Mouse (Mus musculus): ENCODE results near the gene Htr1f. TPM values are rescaled to one million over a fixed set of nuclear protein-coding genes. Genes with fewer than 3 reads are reported as not detected.

Gene Htr1f
- polyA plus RNA-seq, 1 experiment from 2014 or later: not detected

DNA sequence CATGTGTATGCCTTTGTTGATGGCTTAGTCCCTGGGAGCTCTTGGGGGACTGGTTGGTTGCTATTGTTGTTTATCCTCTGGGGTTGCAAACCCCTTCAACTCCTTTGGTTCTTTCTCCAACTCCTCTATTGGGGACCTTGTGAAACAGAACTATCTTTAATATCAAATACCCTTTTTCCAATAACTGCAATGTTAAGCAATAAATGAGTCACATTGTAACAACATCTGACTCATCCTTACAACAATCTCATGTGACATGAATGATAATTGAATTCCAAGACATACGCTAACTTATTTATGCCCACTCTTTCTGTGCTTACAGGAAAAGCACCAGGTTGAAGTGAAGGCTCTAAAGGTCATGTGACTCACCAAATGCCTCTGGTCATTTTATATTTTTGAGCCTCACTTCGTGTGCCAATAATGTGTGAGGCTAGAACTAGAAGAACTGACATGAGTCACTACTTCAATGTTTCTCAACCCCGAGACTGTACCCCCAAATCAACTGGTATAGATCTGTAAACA is 116.3 kb downstream of the Htr1f start:
- no peaks in the 10 kb centered on the region for H3K27me3 ChIP-seq (replicated peaks; ENCODE audit: control insufficient read depth, insufficient read depth, low read length)
- no peak overlapping the region for H3K4me3 ChIP-seq (ENCODE audit: low read depth, low read length)
- 72% methylated on average over 3 of the region's 3 CpGs for WGBS
- H3K9me3 ChIP-seq (ENCODE audit: control insufficient read depth, low read length): no peaks in the 10 kb centered on the region
- DNase-seq (ENCODE audit: low spot score) (no peak), ATAC-seq (replicated peaks; ENCODE audit: low FRiP score) (no peak)
- H3K9ac ChIP-seq (ENCODE audit: low read depth, low read length): no peak overlapping the region
- H3K4me2 ChIP-seq: no peak overlapping the region
- H3K36me3 ChIP-seq (ENCODE audit: control insufficient read depth, insufficient read depth, low read length): no peaks in the 10 kb centered on the region
- no peaks in the 10 kb centered on the region for H3K4me1 ChIP-seq (replicated peaks; ENCODE audit: control insufficient read depth, insufficient read depth, low read length)
- H3K27ac ChIP-seq (ENCODE audit: low read depth, low read length): no peak overlapping the region

- H3K4me3 ChIP-seq (ENCODE audit: low read depth, low read length): no peak overlapping the region
- no peak overlapping the region for H3K27ac ChIP-seq (ENCODE audit: low read depth, low read length)
- 81% methylated on average over 6 of the region's 6 CpGs for WGBS
- H3K4me1 ChIP-seq (replicated peaks; ENCODE audit: control insufficient read depth, insufficient read depth, low read length): no peaks in the 10 kb centered on the region
- no peak for DNase-seq (ENCODE audit: low spot score)
- no peaks in the 10 kb centered on the region for H3K27me3 ChIP-seq (replicated peaks; ENCODE audit: control insufficient read depth, insufficient read depth, low read length)
- ATAC-seq (replicated peaks; ENCODE audit: low FRiP score): no peak
- H3K4me2 ChIP-seq: no peak overlapping the region
- H3K9ac ChIP-seq (ENCODE audit: low read depth, low read length): no peak overlapping the region
- H3K36me3 ChIP-seq (ENCODE audit: control insufficient read depth, insufficient read depth, low read length): no peaks in the 10 kb centered on the region
- H3K9me3 ChIP-seq (ENCODE audit: control insufficient read depth, low read length): no peaks in the 10 kb centered on the region
These were observed 118.1 kb downstream of the Htr1f start for GRCm38 (mm10) chr16:64987564-64987963.

DNA sequence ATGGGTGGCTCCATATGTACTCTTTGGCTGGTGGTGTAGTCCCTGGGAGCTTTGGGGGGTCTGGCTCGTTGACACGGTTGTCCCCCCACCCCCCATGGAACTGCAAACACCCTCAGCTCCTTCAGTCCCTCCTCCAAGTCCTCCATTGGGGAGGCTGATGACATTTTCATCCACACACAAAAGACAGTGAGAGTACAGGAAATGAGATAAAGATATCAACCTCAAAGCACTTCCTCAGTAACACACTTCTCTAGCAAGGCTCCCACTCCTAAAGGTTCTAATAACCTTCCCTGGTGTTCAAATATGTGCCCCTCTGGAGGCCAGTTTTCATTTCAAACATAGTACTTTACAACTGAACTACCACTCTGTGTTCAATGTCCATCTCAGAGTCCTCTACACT is 118.6 kb downstream of the Htr1f start:
- H3K27me3 ChIP-seq (replicated peaks; ENCODE audit: control insufficient read depth, insufficient read depth, low read length): no peaks in the 10 kb centered on the region

DNA sequence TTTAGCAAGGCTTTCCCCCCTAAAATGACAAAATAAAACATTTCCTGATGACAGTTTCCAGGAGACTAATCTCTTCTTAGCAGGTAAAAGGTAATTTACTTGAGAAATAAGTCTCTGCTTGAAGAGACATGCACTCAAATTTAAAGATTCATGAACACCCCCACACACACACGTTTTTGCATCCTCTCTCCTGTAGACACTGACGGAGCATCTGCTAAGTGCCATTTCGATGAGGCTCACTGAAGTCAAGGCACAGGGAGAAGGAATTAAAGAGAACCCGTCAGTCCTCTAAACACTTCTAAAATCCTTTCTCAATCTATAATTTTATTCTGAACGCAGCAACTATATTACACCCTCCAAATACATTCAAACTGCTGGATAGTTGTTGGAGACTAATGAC is 131.0 kb downstream of the Htr1f start:
- H3K4me1 ChIP-seq (replicated peaks; ENCODE audit: control insufficient read depth, insufficient read depth, low read length): no peaks in the 10 kb centered on the region
- H3K4me3 ChIP-seq (ENCODE audit: low read depth, low read length): no peak overlapping the region
- H3K27me3 ChIP-seq (replicated peaks; ENCODE audit: control insufficient read depth, insufficient read depth, low read length): no peaks in the 10 kb centered on the region
- H3K9me3 ChIP-seq (ENCODE audit: control insufficient read depth, low read length): no peaks in the 10 kb centered on the region
- ATAC-seq (replicated peaks; ENCODE audit: low FRiP score) (no peak), DNase-seq (ENCODE audit: low spot score) (no peak)
- H3K4me2 ChIP-seq: no peak overlapping the region
- 84% methylated on average over 5 of the region's 5 CpGs for WGBS
- no peaks in the 10 kb centered on the region for H3K36me3 ChIP-seq (ENCODE audit: control insufficient read depth, insufficient read depth, low read length)
- no peak overlapping the region for H3K9ac ChIP-seq (ENCODE audit: low read depth, low read length)
- no peak overlapping the region for H3K27ac ChIP-seq (ENCODE audit: low read depth, low read length)

More for the DNA sequence above, 118.6 kb downstream of the Htr1f start:
- Histone ChIP-seq H3K4me2 (no peak overlapping the region), H3K27ac (ENCODE audit: low read depth, low read length) (no peak overlapping the region), H3K9ac (ENCODE audit: low read depth, low read length) (no peak overlapping the region), H3K4me3 (ENCODE audit: low read depth, low read length) (no peak overlapping the region), H3K4me1 (replicated peaks; ENCODE audit: control insufficient read depth, insufficient read depth, low read length) (no peaks in the 10 kb centered on the region), H3K9me3 (ENCODE audit: control insufficient read depth, low read length) (no peaks in the 10 kb centered on the region), H3K36me3 (ENCODE audit: control insufficient read depth, insufficient read depth, low read length) (no peaks in the 10 kb centered on the region)
- no peak for ATAC-seq (replicated peaks; ENCODE audit: low FRiP score)
- WGBS: 60% methylated on average over 2 of the region's 2 CpGs
- DNase-seq (ENCODE audit: low spot score): no peak

GRCm38 (mm10) chr16:64973533-64974305 is 131.9 kb downstream of the Htr1f start:
- H3K9ac ChIP-seq (ENCODE audit: low read depth, low read length): no peak overlapping the region
- H3K27me3 ChIP-seq (replicated peaks; ENCODE audit: control insufficient read depth, insufficient read depth, low read length): no peaks in the 10 kb centered on the region
- no peaks in the 10 kb centered on the region for H3K36me3 ChIP-seq (ENCODE audit: control insufficient read depth, insufficient read depth, low read length)
- no peak overlapping the region for H3K4me2 ChIP-seq
- no peaks in the 10 kb centered on the region for H3K4me1 ChIP-seq (replicated peaks; ENCODE audit: control insufficient read depth, insufficient read depth, low read length)
- ATAC-seq (replicated peaks; ENCODE audit: low FRiP score) (no peak), DNase-seq (ENCODE audit: low spot score) (no peak)
- H3K4me3 ChIP-seq (ENCODE audit: low read depth, low read length): no peak overlapping the region
- no peaks in the 10 kb centered on the region for H3K9me3 ChIP-seq (ENCODE audit: control insufficient read depth, low read length)
- 72% methylated on average over 4 of the region's 4 CpGs for WGBS
- no peak overlapping the region for H3K27ac ChIP-seq (ENCODE audit: low read depth, low read length)

DNA sequence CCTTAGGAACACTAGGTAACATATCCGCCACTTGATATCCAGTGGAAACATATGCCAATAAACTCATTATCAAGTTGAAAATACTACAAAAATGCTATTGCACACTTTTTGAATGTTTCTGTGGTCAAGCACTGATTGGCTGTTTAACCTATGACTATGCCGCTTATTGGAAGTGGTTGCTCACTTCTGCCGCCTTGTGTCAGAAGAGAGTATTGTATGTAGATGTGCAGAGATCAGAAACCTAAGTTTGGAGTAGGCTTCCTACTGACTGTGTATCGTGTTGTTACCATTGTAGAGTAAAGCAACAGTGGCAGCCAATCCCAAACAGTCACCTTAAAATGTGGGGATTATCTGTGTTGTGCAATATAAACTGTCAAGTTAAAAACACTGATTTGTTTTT is 144.0 kb downstream of the Htr1f start:
- ATAC-seq (replicated peaks; ENCODE audit: low FRiP score) (no peak), DNase-seq (ENCODE audit: low spot score) (no peak)
- Histone ChIP-seq H3K27me3 (replicated peaks; ENCODE audit: control insufficient read depth, insufficient read depth, low read length) (no peaks in the 10 kb centered on the region), H3K4me2 (no peak overlapping the region), H3K9me3 (ENCODE audit: control insufficient read depth, low read length) (no peaks in the 10 kb centered on the region), H3K4me3 (ENCODE audit: low read depth, low read length) (no peak overlapping the region), H3K36me3 (ENCODE audit: control insufficient read depth, insufficient read depth, low read length) (no peaks in the 10 kb centered on the region), H3K4me1 (replicated peaks; ENCODE audit: control insufficient read depth, insufficient read depth, low read length) (no peaks in the 10 kb centered on the region), H3K9ac (ENCODE audit: low read depth, low read length) (no peak overlapping the region), H3K27ac (ENCODE audit: low read depth, low read length) (no peak overlapping the region)
- WGBS: 88% methylated on average over 4 of the region's 4 CpGs

DNA sequence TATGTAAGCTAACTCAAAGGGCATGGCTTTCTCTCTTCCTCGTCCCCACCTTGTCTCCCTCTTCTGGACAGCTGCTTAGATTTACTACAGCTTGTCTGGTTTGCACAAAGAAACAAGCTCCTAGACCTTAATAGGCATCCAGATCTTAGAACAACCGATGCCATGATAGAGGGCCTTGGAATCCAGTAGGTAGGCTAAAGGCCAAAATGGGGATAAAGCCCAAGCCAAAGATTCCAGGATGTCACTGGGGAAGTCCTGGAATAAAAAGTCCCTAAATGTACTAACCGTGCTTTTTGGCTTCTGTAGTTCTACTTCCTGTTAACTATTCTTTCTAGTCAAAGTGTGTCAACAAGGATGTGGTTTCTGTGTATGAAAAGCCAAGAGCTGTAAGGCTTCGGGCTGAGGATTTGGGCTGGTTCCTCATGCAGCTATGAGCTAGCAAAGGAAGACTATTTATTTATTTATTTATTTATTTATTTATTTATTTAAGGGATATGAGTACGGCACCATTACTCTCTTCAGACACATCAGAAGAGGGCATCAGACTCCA is 163.9 kb downstream of the Htr1f start:
- DNase-seq (ENCODE audit: low spot score) (no peak), ATAC-seq (replicated peaks; ENCODE audit: low FRiP score) (no peak)
- H3K36me3 ChIP-seq (ENCODE audit: control insufficient read depth, insufficient read depth, low read length): no peaks in the 10 kb centered on the region
- H3K27me3 ChIP-seq (replicated peaks; ENCODE audit: control insufficient read depth, insufficient read depth, low read length): no peaks in the 10 kb centered on the region
- no peaks in the 10 kb centered on the region for H3K4me1 ChIP-seq (replicated peaks; ENCODE audit: control insufficient read depth, insufficient read depth, low read length)
- no peaks in the 10 kb centered on the region for H3K9me3 ChIP-seq (ENCODE audit: control insufficient read depth, low read length)
- no peak overlapping the region for H3K9ac ChIP-seq (ENCODE audit: low read depth, low read length)
- no peak overlapping the region for H3K4me3 ChIP-seq (ENCODE audit: low read depth, low read length)
- 64% methylated on average over 5 of the region's 5 CpGs for WGBS
- no peak overlapping the region for H3K27ac ChIP-seq (ENCODE audit: low read depth, low read length)
- no peak overlapping the region for H3K4me2 ChIP-seq

DNA sequence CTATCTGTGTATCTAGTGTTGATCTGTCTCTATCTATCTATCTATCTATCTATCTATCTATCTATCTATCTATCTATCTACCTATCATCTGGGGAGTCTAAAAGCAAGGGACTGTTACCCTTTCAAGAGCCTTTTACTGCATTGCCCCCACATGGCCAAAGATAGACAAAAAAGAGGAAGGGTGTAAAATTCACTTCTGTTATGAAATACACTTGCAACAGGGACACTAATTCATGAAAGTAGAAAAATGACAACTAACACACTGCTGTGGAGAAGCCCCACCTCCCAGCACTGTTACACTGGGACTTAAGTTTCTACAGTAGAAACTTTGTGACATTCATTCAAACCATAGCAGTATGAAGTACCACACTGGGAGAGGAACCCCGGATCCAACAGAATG is 170.9 kb downstream of the Htr1f start:
- DNase-seq (ENCODE audit: low spot score) (no peak), ATAC-seq (replicated peaks; ENCODE audit: low FRiP score) (no peak)
- no peaks in the 10 kb centered on the region for H3K9me3 ChIP-seq (ENCODE audit: control insufficient read depth, low read length)
- H3K36me3 ChIP-seq (ENCODE audit: control insufficient read depth, insufficient read depth, low read length): no peaks in the 10 kb centered on the region
- H3K27ac ChIP-seq (ENCODE audit: low read depth, low read length): no peak overlapping the region
- no peaks in the 10 kb centered on the region for H3K4me1 ChIP-seq (replicated peaks; ENCODE audit: control insufficient read depth, insufficient read depth, low read length)
- H3K9ac ChIP-seq (ENCODE audit: low read depth, low read length): no peak overlapping the region
- H3K4me3 ChIP-seq (ENCODE audit: low read depth, low read length): no peak overlapping the region
- H3K4me2 ChIP-seq: no peak overlapping the region
- no peaks in the 10 kb centered on the region for H3K27me3 ChIP-seq (replicated peaks; ENCODE audit: control insufficient read depth, insufficient read depth, low read length)
- 82% methylated on average over 1 of the region's 1 CpGs for WGBS

DNA sequence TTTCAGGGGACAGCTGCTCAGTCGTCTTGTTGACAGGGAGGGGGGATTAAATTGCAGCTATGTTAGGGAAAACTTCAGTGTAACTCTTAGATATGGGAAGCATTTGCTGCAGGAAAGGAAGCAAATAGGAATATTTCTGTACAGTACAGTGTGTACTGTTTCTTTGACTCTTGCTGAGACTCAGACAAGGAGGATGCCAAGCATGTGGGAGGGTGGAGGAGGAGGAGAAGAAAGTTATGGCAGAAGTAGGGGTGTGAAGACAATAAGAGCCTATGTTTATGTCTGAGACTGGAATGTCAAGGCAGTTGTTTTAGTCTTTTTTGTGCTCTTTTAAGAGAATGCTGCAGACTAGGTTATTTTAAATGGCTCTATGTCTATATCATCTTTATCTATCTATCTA is 171.6 kb downstream of the Htr1f start:
- WGBS: 78% methylated on average over 1 of the region's 1 CpGs
- no peak for ATAC-seq (replicated peaks; ENCODE audit: low FRiP score)
- Histone ChIP-seq H3K9me3 (ENCODE audit: control insufficient read depth, low read length) (no peaks in the 10 kb centered on the region), H3K27ac (ENCODE audit: low read depth, low read length) (no peak overlapping the region), H3K4me3 (ENCODE audit: low read depth, low read length) (no peak overlapping the region), H3K4me2 (no peak overlapping the region), H3K27me3 (replicated peaks; ENCODE audit: control insufficient read depth, insufficient read depth, low read length) (no peaks in the 10 kb centered on the region), H3K36me3 (ENCODE audit: control insufficient read depth, insufficient read depth, low read length) (no peaks in the 10 kb centered on the region), H3K9ac (ENCODE audit: low read depth, low read length) (no peak overlapping the region), H3K4me1 (replicated peaks; ENCODE audit: control insufficient read depth, insufficient read depth, low read length) (no peaks in the 10 kb centered on the region)
- DNase-seq (ENCODE audit: low spot score): no peak
